Mouse (Mus musculus): ENCODE data around the gene Calcrl. TPM values are rescaled to one million over a fixed set of nuclear protein-coding genes. Genes with fewer than 3 reads are reported as not detected.

Gene Calcrl
- polyA plus RNA-seq, 1 experiment from 2014 or later: 42.3 TPM

DNA sequence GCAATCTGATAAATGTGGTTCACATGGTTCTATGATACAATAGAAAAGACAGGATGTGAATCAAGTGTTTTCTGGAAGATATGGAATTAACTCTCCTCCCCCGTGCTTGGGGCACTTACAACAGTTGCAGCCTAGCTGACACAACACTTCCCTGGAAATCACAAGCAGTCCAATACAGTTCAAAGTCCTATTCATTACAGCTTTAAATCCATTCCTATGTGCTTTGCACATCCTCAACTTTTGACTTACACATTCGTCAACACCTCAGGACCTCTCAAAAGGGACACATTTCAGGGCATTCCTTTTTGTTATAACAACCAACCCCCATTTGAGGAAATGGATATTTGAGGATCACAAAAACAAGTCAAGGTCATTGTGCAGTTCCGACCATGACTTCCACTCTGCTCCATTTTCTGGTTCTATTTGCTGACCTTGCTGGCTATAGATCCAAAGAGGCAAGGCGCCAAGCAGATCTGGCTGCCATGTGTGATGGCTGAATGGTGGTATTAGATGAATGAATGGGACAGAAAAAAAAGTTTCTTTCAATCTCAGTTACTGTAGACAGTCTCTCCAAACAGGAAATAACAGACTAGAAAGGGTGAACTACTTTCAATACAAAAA, 108.9 kb downstream of the Calcrl start:
- TF ChIP-seq CTCF (IDR thresholded peaks at IDR 0.05; ENCODE audit: low read depth): no peak
- H3K9me3 ChIP-seq (ENCODE audit: low read depth, low read length): no peaks in the 10 kb centered on the region
- H3K4me2 ChIP-seq: no peak overlapping the region
- ATAC-seq (ENCODE audit: insufficient read depth): no peak
- no peak overlapping the region for H3K27ac ChIP-seq (ENCODE audit: low read depth)
- no peaks in the 10 kb centered on the region for H3K4me1 ChIP-seq (ENCODE audit: insufficient read depth)
- WGBS: 62% methylated on average over 4 of the region's 4 CpGs
- no peaks in the 10 kb centered on the region for H3K36me3 ChIP-seq (ENCODE audit: insufficient read depth)
- peak; percentile 36 for DNase-seq
- no peak overlapping the region for H3K9ac ChIP-seq
- no peak overlapping the region for H3K4me3 ChIP-seq (ENCODE audit: low read depth, low read length)
- no peaks in the 10 kb centered on the region for H3K27me3 ChIP-seq (ENCODE audit: insufficient read depth, low read length)

GRCm38 (mm10) chr2:84296517-84296916, 128.7 kb downstream of the Calcrl start:
- H3K4me2 ChIP-seq: no peak overlapping the region
- ATAC-seq (ENCODE audit: insufficient read depth): no peak
- no peak overlapping the region for H3K27ac ChIP-seq (ENCODE audit: low read depth)
- no peaks in the 10 kb centered on the region for H3K27me3 ChIP-seq (ENCODE audit: insufficient read depth, low read length)
- H3K4me1 ChIP-seq (ENCODE audit: insufficient read depth): no peaks in the 10 kb centered on the region
- H3K4me3 ChIP-seq (ENCODE audit: low read depth, low read length): no peak overlapping the region
- no peak for TF ChIP-seq CTCF (IDR thresholded peaks at IDR 0.05; ENCODE audit: low read depth)
- H3K9ac ChIP-seq: no peak overlapping the region
- no peaks in the 10 kb centered on the region for H3K9me3 ChIP-seq (ENCODE audit: low read depth, low read length)
- 32% methylated on average over 5 of the region's 5 CpGs for WGBS
- DNase-seq: no peak
- H3K36me3 ChIP-seq (ENCODE audit: insufficient read depth): no peaks in the 10 kb centered on the region

GRCm38 (mm10) chr2:84295068-84295467, 130.1 kb downstream of the Calcrl start:
- H3K4me1 ChIP-seq (ENCODE audit: insufficient read depth): no peaks in the 10 kb centered on the region
- peak; percentile 13 for DNase-seq
- 68% methylated on average over 2 of the region's 2 CpGs for WGBS

GRCm38 (mm10) chr2:84294611-84295010, 130.6 kb downstream of the Calcrl start:
- no peaks in the 10 kb centered on the region for H3K9me3 ChIP-seq (ENCODE audit: low read depth, low read length)
- no peak overlapping the region for H3K4me2 ChIP-seq
- no peak overlapping the region for H3K4me3 ChIP-seq (ENCODE audit: low read depth, low read length)
- H3K4me1 ChIP-seq (ENCODE audit: insufficient read depth): no peaks in the 10 kb centered on the region
- H3K9ac ChIP-seq: no peak overlapping the region
- TF ChIP-seq CTCF (IDR thresholded peaks at IDR 0.05; ENCODE audit: low read depth): no peak
- H3K27ac ChIP-seq (ENCODE audit: low read depth): no peak overlapping the region
- no peaks in the 10 kb centered on the region for H3K36me3 ChIP-seq (ENCODE audit: insufficient read depth)
- no peaks in the 10 kb centered on the region for H3K27me3 ChIP-seq (ENCODE audit: insufficient read depth, low read length)
- no peak for DNase-seq
- 44% methylated on average over 2 of the region's 2 CpGs for WGBS
- no peak for ATAC-seq (ENCODE audit: insufficient read depth)

More at GRCm38 (mm10) chr2:84295068-84295467, 130.1 kb downstream of the Calcrl start:
- ATAC-seq (ENCODE audit: insufficient read depth): no peak
- no peak overlapping the region for H3K9ac ChIP-seq
- H3K9me3 ChIP-seq (ENCODE audit: low read depth, low read length): no peaks in the 10 kb centered on the region
- H3K27me3 ChIP-seq (ENCODE audit: insufficient read depth, low read length): no peaks in the 10 kb centered on the region
- H3K4me3 ChIP-seq (ENCODE audit: low read depth, low read length): no peak overlapping the region
- H3K4me2 ChIP-seq: no peak overlapping the region
- H3K36me3 ChIP-seq (ENCODE audit: insufficient read depth): no peaks in the 10 kb centered on the region
- H3K27ac ChIP-seq (ENCODE audit: low read depth): no peak overlapping the region
- no peak for TF ChIP-seq CTCF (IDR thresholded peaks at IDR 0.05; ENCODE audit: low read depth)

- H3K9me3 ChIP-seq (ENCODE audit: low read depth, low read length): no peaks in the 10 kb centered on the region
- no peak for DNase-seq
- WGBS: 89% methylated on average over 4 of the region's 4 CpGs
- no peak overlapping the region for H3K27ac ChIP-seq (ENCODE audit: low read depth)
- H3K4me1 ChIP-seq (ENCODE audit: insufficient read depth): no peaks in the 10 kb centered on the region
- no peaks in the 10 kb centered on the region for H3K27me3 ChIP-seq (ENCODE audit: insufficient read depth, low read length)
- no peak for ATAC-seq (ENCODE audit: insufficient read depth)
- no peak overlapping the region for H3K4me3 ChIP-seq (ENCODE audit: low read depth, low read length)
- no peak overlapping the region for H3K9ac ChIP-seq
- H3K4me2 ChIP-seq: no peak overlapping the region
- peak; percentile 18; the same call in 1 of the 2 replicates for TF ChIP-seq CTCF (IDR thresholded peaks at IDR 0.05; ENCODE audit: low read depth)
- H3K36me3 ChIP-seq (ENCODE audit: insufficient read depth): no peaks in the 10 kb centered on the region
Measured at GRCm38 (mm10) chr2:84292351-84293000, 132.7 kb downstream of the Calcrl start.

DNA sequence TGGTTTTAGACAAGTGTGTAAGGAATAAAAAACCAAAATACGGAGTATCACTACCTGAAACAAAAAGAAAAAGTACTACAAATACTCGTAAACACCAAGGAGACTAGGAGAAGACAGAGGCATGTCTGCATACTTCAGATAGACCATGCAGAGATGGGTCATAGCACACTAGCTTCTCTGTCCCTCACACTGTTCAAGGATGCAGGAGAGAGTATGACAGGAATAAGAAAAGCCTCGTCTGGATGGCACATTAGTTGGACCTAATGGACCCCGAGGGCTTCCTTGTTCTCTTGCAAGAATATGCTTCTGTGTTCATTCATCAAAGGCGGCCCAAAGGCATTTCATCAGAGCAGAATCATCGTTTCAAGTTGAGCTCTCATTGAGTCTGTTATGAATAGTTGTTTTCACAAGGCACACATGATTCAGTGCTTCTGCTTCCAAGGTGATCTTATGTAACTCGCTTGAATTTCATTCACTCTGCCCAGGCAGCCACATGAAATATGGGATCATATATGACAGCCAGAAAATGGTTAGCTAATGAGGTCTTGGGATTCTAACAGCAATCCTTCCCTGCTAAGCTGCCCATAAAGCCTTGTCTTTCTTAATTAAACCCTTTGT, 136.2 kb downstream of the Calcrl start:
- 75% methylated on average over 7 of the region's 7 CpGs for WGBS
- Histone ChIP-seq H3K4me1 (ENCODE audit: insufficient read depth) (no peaks in the 10 kb centered on the region), H3K27me3 (ENCODE audit: insufficient read depth, low read length) (no peaks in the 10 kb centered on the region), H3K4me2 (no peak overlapping the region), H3K9me3 (ENCODE audit: low read depth, low read length) (no peaks in the 10 kb centered on the region), H3K9ac (no peak overlapping the region), H3K27ac (ENCODE audit: low read depth) (no peak overlapping the region), H3K36me3 (ENCODE audit: insufficient read depth) (no peaks in the 10 kb centered on the region), H3K4me3 (ENCODE audit: low read depth, low read length) (no peak overlapping the region)
- DNase-seq (no peak), ATAC-seq (ENCODE audit: insufficient read depth) (no peak)
- TF ChIP-seq CTCF (IDR thresholded peaks at IDR 0.05; ENCODE audit: low read depth): no peak

Other genes starting within 250 kb of the Calcrl start
- gene Tfpi, start 51.4 kb upstream of the Calcrl start, polyA plus RNA-seq (2014; fragmentation: Nextera tagmentation; extraction: Ambion mirVana): 63.1 and 66.3 TPM in 2 replicates
- 59.9 and 63.3 TPM in 2 replicates for gene Ctnnd1, start 225.4 kb upstream of the Calcrl start, polyA plus RNA-seq (2014; fragmentation: Nextera tagmentation; extraction: Ambion mirVana)
- 0.22 and 0.39 TPM in 2 replicates for gene Btbd18, start 233.7 kb upstream of the Calcrl start, polyA plus RNA-seq (2014; fragmentation: Nextera tagmentation; extraction: Ambion mirVana)
- 419 and 427 TPM in 2 replicates for gene Selenoh, start 245.4 kb upstream of the Calcrl start, polyA plus RNA-seq (2014; fragmentation: Nextera tagmentation; extraction: Ambion mirVana)

Data from lung, embryonic 14.5 days (tissue).